8 mouse cellular contexts compared by ENCODE assay signal in genomic region chr7:99625722-99626375, GRCm38 (mm10). TPM values are rescaled to one million over a fixed set of nuclear protein-coding genes. Genes with fewer than 3 reads are reported as not detected.
DNase-seq lines count a peak whose midpoint lies in the region; ATAC-seq and TF ChIP-seq lines count a peak whose summit lies in the region.

No protein-coding gene starts in this region.

- H3K27me3 ChIP-seq in forebrain, embryonic 13.5 days: peaks cover 73% of the 10 kb centered on the region
- H3K27me3 ChIP-seq in heart, postnatal 0 days (ENCODE audit: control insufficient read depth, insufficient read depth, low read length): peaks cover 69% of the 10 kb centered on the region
- H3K27me3 ChIP-seq in liver, embryonic 12.5 days (replicated peaks): peaks cover 100% of the 10 kb centered on the region

- H3K4me1 ChIP-seq in forebrain, embryonic 13.5 days: peaks cover 22% of the 10 kb centered on the region
- peaks cover 11% of the 10 kb centered on the region for H3K4me1 ChIP-seq in heart, postnatal 0 days (ENCODE audit: control insufficient read depth, insufficient read depth)
- peaks cover 21% of the 10 kb centered on the region for H3K4me1 ChIP-seq in liver, embryonic 12.5 days

- peak; percentile 90 for ATAC-seq in forebrain, embryonic 13.5 days
- ATAC-seq in heart, postnatal 0 days (ENCODE audit: insufficient read depth, low read depth): peak; percentile 87
- ATAC-seq in liver, embryonic 12.5 days: peak; percentile 70

- peak overlapping the region; percentile 60 for H3K9ac ChIP-seq in forebrain, embryonic 13.5 days
- H3K9ac ChIP-seq in heart, postnatal 0 days (replicated peaks; ENCODE audit: low read depth, low read length): no peak overlapping the region
- H3K9ac ChIP-seq in liver, embryonic 12.5 days: no peak overlapping the region

- peak overlapping the region; percentile 50 for H3K4me3 ChIP-seq in forebrain, embryonic 13.5 days
- H3K4me3 ChIP-seq in heart, postnatal 0 days (ENCODE audit: low read depth, low read length): peak overlapping the region; percentile 54
- peak overlapping the region; percentile 48 for H3K4me3 ChIP-seq in liver, embryonic 12.5 days

- peak overlapping the region; percentile 89 for H3K4me2 ChIP-seq in forebrain, embryonic 13.5 days
- H3K4me2 ChIP-seq in heart, postnatal 0 days (ENCODE audit: low read depth, low read length): peak overlapping the region; percentile 82
- H3K4me2 ChIP-seq in liver, embryonic 12.5 days: peak overlapping the region; percentile 74

- no peaks in the 10 kb centered on the region for H3K36me3 ChIP-seq in forebrain, embryonic 13.5 days (ENCODE audit: poor library complexity, severe bottlenecking)
- H3K36me3 ChIP-seq in heart, postnatal 0 days (replicated peaks; ENCODE audit: control insufficient read depth, insufficient read depth, low read length): no peaks in the 10 kb centered on the region
- H3K36me3 ChIP-seq in liver, embryonic 12.5 days: no peaks in the 10 kb centered on the region

- peak; percentile 88 for TF ChIP-seq CTCF in heart, postnatal 0 days (IDR thresholded peaks at IDR 0.05; ENCODE audit: low read depth)

- TF ChIP-seq EP300 in heart, postnatal 0 days (IDR thresholded peaks at IDR 0.05; ENCODE audit: low read depth): no peak

- DNase-seq in CD4-positive, CD25-positive, alpha-beta regulatory T cell, adult 2 months (ENCODE audit: low read depth, low spot score): peak; percentile 87
- peak; percentile 69 for DNase-seq in cerebellum, adult 11 months
- peak; percentile 76 for DNase-seq in heart, postnatal 0 days (ENCODE audit: low spot score)
- DNase-seq in kidney, postnatal 25 days: peak; percentile 82 to 89
- peak; percentile 79 for DNase-seq in naive thymus-derived CD4-positive, alpha-beta T cell, adult 2 months (ENCODE audit: low read depth)
- peak; percentile 82 to 95 for DNase-seq in spleen, postnatal 4 days (ENCODE audit: low spot score in 2 of 2)

- no peak overlapping the region for H3K27ac ChIP-seq in forebrain, embryonic 13.5 days
- no peak overlapping the region for H3K27ac ChIP-seq in heart, postnatal 0 days (ENCODE audit: low read depth)
- no peak overlapping the region for H3K27ac ChIP-seq in liver, embryonic 12.5 days

- WGBS in forebrain, embryonic 13.5 days: under 1% methylated on average over 77 of the region's 81 CpGs
- under 1% methylated on average over 75 of the region's 81 CpGs for WGBS in heart, postnatal 0 days
- under 1% methylated on average over 77 of the region's 81 CpGs for WGBS in liver, embryonic 12.5 days (ENCODE audit: insufficient replicate concordance)

- H3K9me3 ChIP-seq in forebrain, embryonic 13.5 days (replicated peaks): no peaks in the 10 kb centered on the region
- H3K9me3 ChIP-seq in heart, postnatal 0 days (replicated peaks; ENCODE audit: control insufficient read depth, low read length): no peaks in the 10 kb centered on the region
- no peaks in the 10 kb centered on the region for H3K9me3 ChIP-seq in liver, embryonic 12.5 days (replicated peaks)

RNA-seq across cellular contexts. Expression of gene Tpbgl, which starts 1.1 kb away (rescaled TPM):
- polyA plus RNA-seq in forebrain, embryonic 13.5 days (2015; fragmentation: Nextera tagmentation; extraction: Ambion mirVana): 0.22 and 0.29 TPM in 2 replicates
- total RNA-seq in heart, postnatal 0 days (2014; rRNA removed; ENCODE audit: low replicate concordance): 5.2 and 6.4 TPM in 2 replicates
- 0.98 and 1.2 TPM in 2 replicates for polyA plus RNA-seq in heart, postnatal 0 days (2015; fragmentation: Nextera tagmentation; extraction: Ambion mirVana)
- 0.31 and 0.42 TPM in 2 replicates for polyA plus RNA-seq in liver, embryonic 12.5 days (2016; fragmentation: Nextera tagmentation; extraction: Ambion mirVana)
